Mouse (Mus musculus) NIH3T3 (cell line): Measurements from ENCODE around the gene Spon1.

Experiments
- DNase-seq: peaks from one replicate; pipeline ENCODE4 v3.0.0-alpha.2; 2012; ENCODE audit warnings: low read depth

Gene Spon1

GRCm38 (mm10) chr7:113765667-113766497 lies at the start of gene Spon1:
Gene Spon1 (plus strand): TSS chr7:113765998.
- DNase-seq: no peak

GRCm38 (mm10) chr7:113721994-113722393 lies 43.8 kb upstream of the Spon1 start:
- no peak for DNase-seq

- no peak for DNase-seq
Observed at GRCm38 (mm10) chr7:113723905-113724304, 41.9 kb upstream of the Spon1 start.

GRCm38 (mm10) chr7:113727999-113728713 lies 37.6 kb upstream of the Spon1 start:
- DNase-seq: no peak

GRCm38 (mm10) chr7:113728926-113729325 lies 36.9 kb upstream of the Spon1 start:
- no peak for DNase-seq

- no peak for DNase-seq
Observed at GRCm38 (mm10) chr7:113730406-113731247, 35.2 kb upstream of the Spon1 start.

- DNase-seq: peak; percentile 2
Observed at GRCm38 (mm10) chr7:113737790-113738362, 27.9 kb upstream of the Spon1 start.

- DNase-seq: no peak
Observed at GRCm38 (mm10) chr7:113739181-113739580, 26.6 kb upstream of the Spon1 start.

GRCm38 (mm10) chr7:113742644-113743043 lies 23.2 kb upstream of the Spon1 start:
- no peak for DNase-seq

- no peak for DNase-seq
Observed at GRCm38 (mm10) chr7:113743982-113744381, 21.8 kb upstream of the Spon1 start.

- DNase-seq: no peak
Observed at GRCm38 (mm10) chr7:113756616-113757015, 9.2 kb upstream of the Spon1 start.

GRCm38 (mm10) chr7:113759212-113759611 lies 6.6 kb upstream of the Spon1 start:
- DNase-seq: peak; percentile 71

GRCm38 (mm10) chr7:113765133-113765532 lies 665 bp upstream of the Spon1 start:
- DNase-seq: no peak

GRCm38 (mm10) chr7:113766498-113766941 lies 722 bp downstream of the Spon1 start:
- no peak for DNase-seq

GRCm38 (mm10) chr7:113767546-113767945 lies 1.7 kb downstream of the Spon1 start:
- DNase-seq: no peak

GRCm38 (mm10) chr7:113768174-113768935 lies 2.6 kb downstream of the Spon1 start:
- no peak for DNase-seq

- no peak for DNase-seq
Observed at GRCm38 (mm10) chr7:113769281-113769680, 3.5 kb downstream of the Spon1 start.

GRCm38 (mm10) chr7:113772135-113772534 lies 6.3 kb downstream of the Spon1 start:
- DNase-seq: peak; percentile 3

- no peak for DNase-seq
Observed at GRCm38 (mm10) chr7:113773436-113773835, 7.6 kb downstream of the Spon1 start.

GRCm38 (mm10) chr7:113774039-113774438 lies 8.2 kb downstream of the Spon1 start:
- DNase-seq: peak; percentile 21

GRCm38 (mm10) chr7:113774906-113775305 lies 9.1 kb downstream of the Spon1 start:
- no peak for DNase-seq
